Mouse (Mus musculus): ENCODE data around the gene Slc35b3.

Gene Slc35b3

DNA sequence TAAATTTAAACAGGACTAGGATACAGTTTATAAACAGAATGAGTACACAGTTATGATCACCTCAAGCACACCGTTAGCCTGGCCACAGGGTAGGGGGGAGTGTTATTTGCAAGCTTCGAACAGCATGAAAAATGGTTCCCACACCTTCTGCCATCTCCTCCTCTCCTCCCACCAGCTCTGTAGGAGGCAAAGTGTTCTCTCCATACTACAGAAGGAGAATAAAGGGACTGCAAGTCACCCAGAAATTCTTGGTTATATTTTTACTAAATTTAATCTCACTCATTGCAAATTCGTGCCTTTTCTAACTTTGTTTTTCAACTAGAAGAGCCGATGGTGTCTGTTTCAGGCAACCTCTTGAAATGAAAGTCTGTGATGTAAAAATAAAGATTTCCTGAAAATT lies 18.9 kb downstream of the Slc35b3 start:
- in situ Hi-C loops (cut with MboI, MseI): no loop called here

DNA sequence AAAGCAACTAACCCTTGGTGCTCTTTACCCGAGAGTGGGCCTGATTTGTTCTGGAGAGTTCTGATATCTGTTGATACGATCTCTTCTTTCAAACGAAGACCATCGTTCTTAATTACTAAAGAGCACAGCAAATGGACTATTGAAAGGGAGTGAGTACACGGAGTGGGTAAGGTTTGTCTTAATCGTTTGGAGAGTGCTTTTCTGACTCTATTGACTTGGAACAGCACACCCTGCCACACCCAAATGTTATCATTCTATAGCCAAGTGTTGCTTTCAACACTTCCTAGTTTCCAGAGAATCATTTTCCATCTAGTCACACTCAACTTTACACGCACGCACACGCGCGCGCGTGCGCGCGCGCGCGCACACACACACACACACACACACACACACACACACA lies 19.4 kb downstream of the Slc35b3 start:
- in situ Hi-C loops (cut with MboI, MseI): no loop called here

DNA sequence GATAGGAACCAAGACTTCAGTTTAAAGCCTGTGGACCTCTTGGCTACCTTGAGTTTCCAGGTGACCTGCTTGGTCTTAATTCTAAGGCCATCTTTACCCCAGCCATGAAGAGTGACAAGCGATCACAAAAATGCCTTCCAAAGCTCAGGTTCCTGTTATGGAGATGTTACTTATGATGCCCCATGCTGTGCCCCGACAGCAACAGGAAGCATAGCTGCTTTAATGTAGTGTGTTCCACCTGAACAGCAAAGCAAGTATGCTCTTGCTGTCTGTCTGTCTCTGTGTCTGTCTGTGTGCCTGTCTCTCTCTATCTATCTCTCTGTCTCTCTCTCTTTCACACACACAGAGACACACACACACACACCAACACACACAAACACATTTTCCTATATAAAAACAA lies 22.2 kb downstream of the Slc35b3 start:
- in situ Hi-C loops (cut with MboI, MseI): no loop called here

DNA sequence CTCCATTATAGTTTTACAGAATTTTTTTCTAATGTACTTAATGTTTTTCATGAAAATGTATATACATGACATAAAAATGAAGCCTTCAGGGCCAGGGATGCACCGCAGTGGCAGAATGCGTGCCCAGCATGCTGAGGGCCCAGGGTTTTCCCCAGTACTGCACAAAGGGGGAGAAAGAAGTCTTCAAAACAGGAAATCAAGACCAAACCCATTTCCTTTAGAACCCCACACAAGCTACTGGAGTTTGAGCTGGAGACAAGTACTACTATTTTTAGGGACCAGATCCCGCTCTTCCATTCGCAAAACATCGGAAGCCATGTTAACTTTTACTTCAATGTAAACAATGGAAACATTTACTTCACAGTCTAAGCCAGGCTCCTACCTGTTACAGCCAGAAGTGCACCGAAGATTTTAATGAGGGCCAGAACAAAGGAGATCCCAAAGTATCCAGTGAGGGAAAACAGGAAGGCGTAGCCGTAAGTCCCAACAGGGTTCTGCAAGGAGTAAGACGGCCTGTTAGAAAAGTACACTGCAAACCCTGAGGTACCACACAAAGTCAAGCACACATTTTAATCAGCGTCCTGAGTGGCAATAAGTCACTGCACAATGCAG lies 23.7 kb downstream of the Slc35b3 start:
- in situ Hi-C loops (cut with MboI, MseI): no loop called here

- in situ Hi-C loops (cut with MboI, MseI): no loop called here
These were observed 24.7 kb downstream of the Slc35b3 start for GRCm38 (mm10) chr13:38935856-38936446.

- in situ Hi-C loops (cut with MboI, MseI): no loop called here
These were observed 30.7 kb downstream of the Slc35b3 start for GRCm38 (mm10) chr13:38929843-38930578.

- in situ Hi-C loops (cut with MboI, MseI): no loop called here
These were observed 38.0 kb downstream of the Slc35b3 start for GRCm38 (mm10) chr13:38922676-38923075.

DNA sequence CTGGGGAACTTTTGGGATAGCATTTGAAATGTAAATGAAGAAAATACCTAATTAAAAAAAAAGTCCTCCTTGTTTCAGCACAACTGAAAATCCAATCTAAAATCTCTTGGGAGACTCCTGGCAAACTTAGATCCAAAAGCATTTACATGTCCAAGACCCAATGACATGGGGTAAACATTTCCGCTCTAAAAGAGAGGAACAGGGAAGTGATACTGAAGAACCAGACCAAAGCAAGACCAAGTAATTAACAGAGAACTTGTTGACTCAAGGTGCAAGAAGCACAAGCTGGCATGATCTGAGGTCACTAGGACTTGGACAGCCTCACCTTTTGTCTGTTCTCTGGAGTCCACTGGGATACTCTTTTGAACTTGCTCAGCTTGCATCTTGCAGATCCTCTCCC lies 39.4 kb downstream of the Slc35b3 start:
- in situ Hi-C loops (cut with MboI, MseI): no loop called here

DNA sequence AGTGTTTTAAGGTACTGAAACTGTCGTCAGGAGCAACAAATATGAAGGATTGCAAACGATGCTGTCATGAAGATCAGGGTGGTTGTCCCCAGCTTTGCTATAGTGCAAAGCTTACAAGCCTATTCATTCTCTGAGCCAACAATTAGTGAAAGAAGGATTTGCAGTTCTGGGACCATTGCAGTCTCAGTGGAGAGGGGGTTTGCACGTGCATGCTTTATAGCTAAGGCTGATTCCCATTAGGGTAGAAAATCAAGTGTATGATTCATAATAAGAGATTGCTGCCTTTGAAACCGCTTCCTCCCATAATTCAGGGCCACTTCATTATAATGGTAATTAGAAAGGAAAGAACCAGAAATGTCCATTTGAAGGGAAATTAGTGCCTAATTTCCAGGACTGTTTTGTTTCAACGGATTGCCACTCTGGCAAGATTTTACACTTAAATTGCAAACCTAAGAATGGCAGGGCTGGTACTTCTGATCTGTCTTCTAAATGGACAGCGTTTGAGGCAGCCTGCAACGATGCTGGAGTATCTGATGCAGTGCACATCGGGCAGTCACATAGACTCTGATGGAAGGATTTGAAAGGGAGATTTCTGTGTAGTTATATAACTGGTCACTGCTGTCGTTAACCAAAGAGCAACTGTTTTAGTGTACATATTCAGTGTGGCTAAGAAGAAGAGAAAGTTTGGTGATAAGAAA lies 42.3 kb downstream of the Slc35b3 start:
- in situ Hi-C loops (cut with MboI, MseI): no loop called here

GRCm38 (mm10) chr13:38917556-38917955 lies 43.1 kb downstream of the Slc35b3 start:
- in situ Hi-C loops (cut with MboI, MseI): no loop called here

- in situ Hi-C loops (cut with MboI, MseI): no loop called here
These were observed 45.9 kb downstream of the Slc35b3 start for GRCm38 (mm10) chr13:38914771-38915170.

DNA sequence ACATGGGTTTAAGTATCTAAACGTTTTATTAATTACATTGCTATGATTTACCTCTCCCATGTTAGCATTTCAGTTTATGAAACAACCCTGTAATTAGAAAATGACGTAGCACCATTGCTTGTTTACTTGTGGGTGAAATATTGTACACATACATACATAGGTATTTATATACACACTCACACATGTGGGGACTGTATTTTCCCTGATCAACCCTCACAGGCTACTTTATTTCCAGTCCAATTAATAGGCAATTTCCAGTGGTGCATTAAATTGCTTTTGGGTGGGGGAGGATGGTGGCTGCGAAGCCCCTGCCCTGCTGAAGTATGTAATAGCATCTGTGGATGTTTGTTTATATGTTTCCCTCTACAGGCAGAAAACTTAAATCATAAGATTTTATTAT lies 68.3 kb downstream of the Slc35b3 start:
- in situ Hi-C loops (cut with MboI, MseI): loop anchor here (25.0 kb wide), 1 partner anchor 95 kb away; no protein-coding TSS in a partner anchor
